Mouse (Mus musculus): ENCODE results near the gene Zfp710. TPM values are rescaled to one million over a fixed set of nuclear protein-coding genes. Genes with fewer than 3 reads are reported as not detected.
"Not testable (repeated sequence)": the region's sequence is repeated elsewhere in the genome, so short reads cannot be mapped to it uniquely, and the experiment has no call there.

The Zfp710 gene
- polyA plus RNA-seq, 1 experiment from 2014 or later, result 19.4 TPM

- DNase-seq (ENCODE audit: low spot score), result no peak
- H3K9me3 ChIP-seq (replicated peaks), result no peaks in the 10 kb centered on the region
- H3K36me3 ChIP-seq, result no peaks in the 10 kb centered on the region
- no peaks in the 10 kb centered on the region for H3K27me3 ChIP-seq (ENCODE audit: low read depth, poor library complexity, severe bottlenecking)
- H3K4me3 ChIP-seq, result no peak overlapping the region
- no peak overlapping the region for H3K27ac ChIP-seq
- peaks cover 6% of the 10 kb centered on the region for H3K4me1 ChIP-seq
- 89% methylated on average over 2 of the region's 2 CpGs for WGBS
Observed at GRCm38 (mm10) chr7:80123672-80124071, 99.1 kb downstream of the Zfp710 start.

GRCm38 (mm10) chr7:80129278-80129677, 104.7 kb downstream of the Zfp710 start:
- 71% methylated on average over 4 of the region's 4 CpGs for WGBS
- Histone ChIP-seq H3K36me3 (no peaks in the 10 kb centered on the region), H3K27me3 (ENCODE audit: low read depth, poor library complexity, severe bottlenecking) (no peaks in the 10 kb centered on the region), H3K4me1 (0 out of 2 replicates have a peak, but pooled peaks cover under 1% of the 10 kb centered on the region), H3K4me3 (no peak overlapping the region), H3K27ac (no peak overlapping the region), H3K9me3 (replicated peaks) (no peaks in the 10 kb centered on the region)
- no peak for DNase-seq (ENCODE audit: low spot score)

GRCm38 (mm10) chr7:80130344-80131055, 105.9 kb downstream of the Zfp710 start:
- 41% methylated on average over 12 of the region's 12 CpGs for WGBS
- no peaks in the 10 kb centered on the region for H3K36me3 ChIP-seq

GRCm38 (mm10) chr7:80131315-80131714, 106.7 kb downstream of the Zfp710 start:
- H3K4me3 ChIP-seq; DNase-seq (ENCODE audit: low spot score); H3K27ac ChIP-seq; H3K36me3 ChIP-seq; H3K27me3 ChIP-seq (ENCODE audit: low read depth, poor library complexity, severe bottlenecking); H3K4me1 ChIP-seq; H3K9me3 ChIP-seq (replicated peaks): not testable (repeated sequence)
- 76% methylated on average over 7 of the region's 7 CpGs for WGBS

More at GRCm38 (mm10) chr7:80130344-80131055, 105.9 kb downstream of the Zfp710 start:
- Histone ChIP-seq H3K4me1 (0 out of 2 replicates have a peak, but pooled peaks cover 5% of the 10 kb centered on the region), H3K4me3 (no peak overlapping the region), H3K9me3 (replicated peaks) (no peaks in the 10 kb centered on the region), H3K27me3 (ENCODE audit: low read depth, poor library complexity, severe bottlenecking) (no peaks in the 10 kb centered on the region), H3K27ac (no peak overlapping the region)
- no peak for DNase-seq (ENCODE audit: low spot score)

GRCm38 (mm10) chr7:80132541-80132940, 107.9 kb downstream of the Zfp710 start:
- Histone ChIP-seq H3K27ac (no peak overlapping the region), H3K4me1 (0 out of 2 replicates have a peak, but pooled peaks cover 5% of the 10 kb centered on the region), H3K9me3 (replicated peaks) (0 out of 2 replicates have a peak, but pooled peaks cover 3% of the 10 kb centered on the region), H3K36me3 (no peaks in the 10 kb centered on the region), H3K27me3 (ENCODE audit: low read depth, poor library complexity, severe bottlenecking) (no peaks in the 10 kb centered on the region), H3K4me3 (no peak overlapping the region)
- WGBS, result 59% methylated on average over 9 of the region's 9 CpGs
- peak; percentile 64 for DNase-seq (ENCODE audit: low spot score)

- H3K4me1 ChIP-seq, result 0 out of 2 replicates have a peak, but pooled peaks cover 5% of the 10 kb centered on the region
- H3K36me3 ChIP-seq, result no peaks in the 10 kb centered on the region
- H3K9me3 ChIP-seq (replicated peaks), result 0 out of 2 replicates have a peak, but pooled peaks cover 3% of the 10 kb centered on the region
- no peak overlapping the region for H3K4me3 ChIP-seq
- no peak overlapping the region for H3K27ac ChIP-seq
- H3K27me3 ChIP-seq (ENCODE audit: low read depth, poor library complexity, severe bottlenecking), result no peaks in the 10 kb centered on the region
- no peak for DNase-seq (ENCODE audit: low spot score)
- WGBS, result 58% methylated on average over 8 of the region's 8 CpGs
Observed at GRCm38 (mm10) chr7:80134454-80135172, 110.0 kb downstream of the Zfp710 start.

- no peak for DNase-seq (ENCODE audit: low spot score)
- 83% methylated on average over 1 of the region's 1 CpGs for WGBS
- 0 out of 2 replicates have a peak, but pooled peaks cover 5% of the 10 kb centered on the region for H3K4me1 ChIP-seq
Observed at GRCm38 (mm10) chr7:80135173-80135532, 110.5 kb downstream of the Zfp710 start.

GRCm38 (mm10) chr7:80138375-80138774, 113.8 kb downstream of the Zfp710 start:
- DNase-seq (ENCODE audit: low spot score), result no peak
- WGBS, result 86% methylated on average over 1 of the region's 1 CpGs
- H3K4me1 ChIP-seq, result peaks cover 12% of the 10 kb centered on the region
- H3K27ac ChIP-seq, result no peak overlapping the region
- H3K4me3 ChIP-seq, result no peak overlapping the region
- no peaks in the 10 kb centered on the region for H3K36me3 ChIP-seq
- H3K9me3 ChIP-seq (replicated peaks), result 0 out of 2 replicates have a peak, but pooled peaks cover 3% of the 10 kb centered on the region
- no peaks in the 10 kb centered on the region for H3K27me3 ChIP-seq (ENCODE audit: low read depth, poor library complexity, severe bottlenecking)

More at GRCm38 (mm10) chr7:80135173-80135532, 110.5 kb downstream of the Zfp710 start:
- Histone ChIP-seq H3K36me3 (no peaks in the 10 kb centered on the region), H3K4me3 (no peak overlapping the region), H3K27ac (no peak overlapping the region), H3K27me3 (ENCODE audit: low read depth, poor library complexity, severe bottlenecking) (no peaks in the 10 kb centered on the region), H3K9me3 (replicated peaks) (0 out of 2 replicates have a peak, but pooled peaks cover 3% of the 10 kb centered on the region)

- H3K9me3 ChIP-seq (replicated peaks), result 0 out of 2 replicates have a peak, but pooled peaks cover 3% of the 10 kb centered on the region
- WGBS, result 18% methylated on average over 9 of the region's 9 CpGs
- H3K36me3 ChIP-seq, result no peaks in the 10 kb centered on the region
- peak; percentile 84 for DNase-seq (ENCODE audit: low spot score)
- H3K27me3 ChIP-seq (ENCODE audit: low read depth, poor library complexity, severe bottlenecking), result no peaks in the 10 kb centered on the region
- peaks cover 10% of the 10 kb centered on the region for H3K4me1 ChIP-seq
- H3K4me3 ChIP-seq, result no peak overlapping the region
- peak overlapping the region; percentile 63; the same call in 1 of the 2 replicates for H3K27ac ChIP-seq
Observed at GRCm38 (mm10) chr7:80140815-80141214, 116.2 kb downstream of the Zfp710 start.

Other genes with a start within 250 kb of the Zfp710 start
- gene Mesp1, start 231.0 kb upstream of the Zfp710 start, polyA plus RNA-seq (2016; fragmentation: Nextera tagmentation; extraction: Ambion mirVana), result not detected in 2 replicates
- 0.21 TPM in 1 of 2 replicates, not detected in the other for gene Mesp2, start 214.1 kb upstream of the Zfp710 start, polyA plus RNA-seq (2016; fragmentation: Nextera tagmentation; extraction: Ambion mirVana)
- 8.1 and 9.7 TPM in 2 replicates for gene Anpep, start 163.8 kb upstream of the Zfp710 start, polyA plus RNA-seq (2016; fragmentation: Nextera tagmentation; extraction: Ambion mirVana)
- 41.7 and 44.4 TPM in 2 replicates for gene Ap3s2, start 104.2 kb upstream of the Zfp710 start, polyA plus RNA-seq (2016; fragmentation: Nextera tagmentation; extraction: Ambion mirVana)
- 14.3 and 16.1 TPM in 2 replicates for gene Arpin, start 89.5 kb upstream of the Zfp710 start, polyA plus RNA-seq (2016; fragmentation: Nextera tagmentation; extraction: Ambion mirVana)
- gene Idh2, start 90.6 kb downstream of the Zfp710 start, polyA plus RNA-seq (2016; fragmentation: Nextera tagmentation; extraction: Ambion mirVana), result 533 and 582 TPM in 2 replicates
- 8.1 and 9.9 TPM in 2 replicates for gene Sema4b, start 162.0 kb downstream of the Zfp710 start, polyA plus RNA-seq (2016; fragmentation: Nextera tagmentation; extraction: Ambion mirVana)
- 68.6 and 75.3 TPM in 2 replicates for gene Cib1, start 208.0 kb downstream of the Zfp710 start, polyA plus RNA-seq (2016; fragmentation: Nextera tagmentation; extraction: Ambion mirVana)
- gene Gdpgp1, start 208.1 kb downstream of the Zfp710 start, polyA plus RNA-seq (2016; fragmentation: Nextera tagmentation; extraction: Ambion mirVana), result 7.2 and 7.5 TPM in 2 replicates
- 0.50 and 0.61 TPM in 2 replicates for gene Ttll13, start 221.6 kb downstream of the Zfp710 start, polyA plus RNA-seq (2016; fragmentation: Nextera tagmentation; extraction: Ambion mirVana)
- gene Ngrn, start 236.4 kb downstream of the Zfp710 start, polyA plus RNA-seq (2016; fragmentation: Nextera tagmentation; extraction: Ambion mirVana), result 42.5 and 45.7 TPM in 2 replicates
- 15.2 and 17.9 TPM in 2 replicates for gene Vps33b, start 244.8 kb downstream of the Zfp710 start, polyA plus RNA-seq (2016; fragmentation: Nextera tagmentation; extraction: Ambion mirVana)

Data from limb, embryonic 10.5 days (tissue).